In the genomic region with DNA sequence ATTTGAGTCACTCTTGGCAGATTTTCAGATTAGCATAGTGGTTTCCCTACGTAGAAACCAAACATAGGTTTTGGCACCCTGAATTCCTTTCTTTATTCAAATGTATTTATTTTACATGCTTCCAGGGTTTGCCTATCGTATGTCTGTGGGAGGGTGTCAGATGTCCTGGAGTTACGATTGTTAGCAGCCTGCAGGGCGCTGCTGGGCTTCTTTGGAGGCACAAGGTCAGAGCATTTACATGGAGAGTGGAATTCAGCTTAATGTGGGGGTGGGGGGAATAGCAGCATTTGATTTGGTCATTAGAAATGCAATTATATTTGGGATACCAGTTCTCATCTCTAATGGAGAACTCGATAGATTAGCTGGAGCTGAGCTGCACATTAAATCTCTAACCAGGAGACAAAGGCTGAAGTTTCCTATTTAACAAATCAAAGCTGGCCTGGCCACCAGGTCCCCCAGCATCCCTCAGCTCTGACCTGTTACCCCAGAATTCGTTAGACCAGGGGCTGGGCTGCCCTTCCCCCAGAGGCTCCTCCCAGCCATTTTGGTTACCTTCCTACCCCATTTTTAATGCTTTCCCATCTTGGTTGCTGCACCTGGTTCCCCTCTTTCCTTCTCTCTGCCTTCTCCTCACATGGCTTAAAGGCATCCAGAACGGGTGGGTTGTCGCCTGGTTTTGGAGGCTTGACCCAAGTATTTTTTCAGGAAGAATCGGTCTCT, we compare ENCODE assay signal across 24 mouse cellular contexts. TPM values are rescaled to one million over a fixed set of nuclear protein-coding genes. Genes with fewer than 3 reads are reported as not detected.
DNase-seq lines count a peak whose midpoint lies in the region; ATAC-seq and TF ChIP-seq lines count a peak whose summit lies in the region.
"Had no signal": no experiment of that assay in that cellular context is flagged by ENCODE, and none has a peak within 500 bp of the region (broad histone marks: within the 10 kb centered on the region; RNA-seq: fewer than 3 reads in every experiment).

No protein-coding gene starts in this region.

- H3K9ac ChIP-seq in embryonic facial prominence, embryonic 11.5 days (replicated peaks; ENCODE audit: low read length): no peak overlapping the region
- no peak overlapping the region for H3K9ac ChIP-seq in kidney, postnatal 0 days (ENCODE audit: low read depth, low read length)
- no peak overlapping the region for H3K9ac ChIP-seq in embryonic facial prominence, embryonic 12.5 days
- H3K9ac ChIP-seq: embryonic facial prominence, embryonic 15.5 days; forebrain, embryonic 15.5 days; hindbrain, embryonic 12.5 days had no signal

- WGBS in embryonic facial prominence, embryonic 11.5 days: 25% methylated on average over 9 of the region's 9 CpGs
- WGBS in embryonic facial prominence, embryonic 10.5 days: 32% methylated on average over 9 of the region's 9 CpGs
- WGBS in kidney, postnatal 0 days: 29% methylated on average over 9 of the region's 9 CpGs
- 26% methylated on average over 9 of the region's 9 CpGs for WGBS in embryonic facial prominence, embryonic 12.5 days

- no peak for ATAC-seq in embryonic facial prominence, embryonic 11.5 days (replicated peaks; ENCODE audit: insufficient number of reproducible peaks, low FRiP score, low TSS enrichment, low read depth)
- no peak for ATAC-seq in kidney, postnatal 0 days (replicated peaks; ENCODE audit: low FRiP score, low read depth)
- no peak for ATAC-seq in embryonic facial prominence, embryonic 12.5 days (ENCODE audit: insufficient number of reproducible peaks, insufficient read depth, low FRiP score, low TSS enrichment)
- ATAC-seq: activated CD4-positive, CD25-positive, alpha-beta regulatory T cell, adult 4 months; CD4-positive, CD25-positive, alpha-beta regulatory T cell, adult 4 months; forebrain, embryonic 15.5 days; hindbrain, postnatal 0 days had no signal

- H3K27ac ChIP-seq in embryonic facial prominence, embryonic 11.5 days (replicated peaks; ENCODE audit: low read depth, low read length): no peak overlapping the region
- H3K27ac ChIP-seq in embryonic facial prominence, embryonic 10.5 days (replicated peaks): no peak overlapping the region
- H3K27ac ChIP-seq in kidney, postnatal 0 days: no peak overlapping the region
- 0 out of 2 replicates have a peak overlapping the region, but pooled peaks have one; percentile 23 for H3K27ac ChIP-seq in embryonic facial prominence, embryonic 12.5 days
- H3K27ac ChIP-seq in gastrocnemius, adult 2 months: no peak overlapping the region
- H3K27ac ChIP-seq: embryonic facial prominence, embryonic 15.5 days; forebrain, embryonic 15.5 days; heart, adult 2 months; hindbrain, embryonic 12.5 days; hindbrain, postnatal 0 days had no signal

- peak; percentile 15 for DNase-seq in embryonic facial prominence, embryonic 11.5 days (ENCODE audit: low spot score)
- DNase-seq in embryonic facial prominence, embryonic 10.5 days (ENCODE audit: low spot score): no peak
- peak; percentile 64 for DNase-seq in kidney, postnatal 0 days (ENCODE audit: low spot score)
- no peak for DNase-seq in kidney, postnatal 4 days
- peak; percentile 76 for DNase-seq in ES-CJ7 (ENCODE audit: low read depth, low spot score)
- DNase-seq in gastrocnemius, adult 2 months: no peak
- DNase-seq in thymus, postnatal 14 days: no peak
- DNase-seq: adrenal gland, postnatal 14 days; B cell, adult 2 months; cerebellum, adult 11-12 months; cerebellum, adult 9-10 months; cerebellum, postnatal 25 days; gastrocnemius, postnatal 10 days; heart, adult 2 months; heart, postnatal 10 days; heart, postnatal 4 days had no signal

- H3K36me3 ChIP-seq in embryonic facial prominence, embryonic 11.5 days (replicated peaks; ENCODE audit: control insufficient read depth, insufficient read depth, low read depth, low read length): peaks cover 2% of the 10 kb centered on the region; the same call in 1 of the 2 replicates
- peaks cover 14% of the 10 kb centered on the region for H3K36me3 ChIP-seq in embryonic facial prominence, embryonic 10.5 days (replicated peaks)
- no peaks in the 10 kb centered on the region for H3K36me3 ChIP-seq in kidney, postnatal 0 days (ENCODE audit: insufficient read depth, low read length)
- no peaks in the 10 kb centered on the region for H3K36me3 ChIP-seq in embryonic facial prominence, embryonic 12.5 days
- H3K36me3 ChIP-seq: embryonic facial prominence, embryonic 15.5 days; forebrain, embryonic 15.5 days; hindbrain, embryonic 12.5 days had no signal

- no peak for TF ChIP-seq CTCF in kidney, postnatal 0 days (IDR thresholded peaks at IDR 0.05; ENCODE audit: low read depth)
- TF ChIP-seq CTCF in gastrocnemius, adult 2 months (IDR thresholded peaks at IDR 0.05): no peak

- intact Hi-C loops in gastrocnemius, adult 2 months (cut with DNase I): loop anchor here (5.0 kb wide), 1 partner anchor 35 kb away; no protein-coding TSS in a partner anchor

- H3K4me2 ChIP-seq in embryonic facial prominence, embryonic 11.5 days (ENCODE audit: low read depth, low read length): no peak overlapping the region
- no peak overlapping the region for H3K4me2 ChIP-seq in kidney, postnatal 0 days (ENCODE audit: low read length)
- no peak overlapping the region for H3K4me2 ChIP-seq in embryonic facial prominence, embryonic 12.5 days (replicated peaks)
- H3K4me2 ChIP-seq: embryonic facial prominence, embryonic 15.5 days; forebrain, embryonic 15.5 days; hindbrain, embryonic 12.5 days had no signal

- H3K9me3 ChIP-seq in embryonic facial prominence, embryonic 11.5 days (replicated peaks; ENCODE audit: control insufficient read depth, low read length): no peaks in the 10 kb centered on the region
- no peaks in the 10 kb centered on the region for H3K9me3 ChIP-seq in embryonic facial prominence, embryonic 10.5 days
- H3K9me3 ChIP-seq in kidney, postnatal 0 days (replicated peaks; ENCODE audit: low read length): no peaks in the 10 kb centered on the region
- no peaks in the 10 kb centered on the region for H3K9me3 ChIP-seq in embryonic facial prominence, embryonic 12.5 days
- H3K9me3 ChIP-seq: embryonic facial prominence, embryonic 15.5 days; forebrain, embryonic 15.5 days; G1E; hindbrain, embryonic 12.5 days had no signal

- H3K27me3 ChIP-seq in embryonic facial prominence, embryonic 11.5 days (ENCODE audit: control insufficient read depth, insufficient read depth, low read length): no peaks in the 10 kb centered on the region
- H3K27me3 ChIP-seq in embryonic facial prominence, embryonic 10.5 days (replicated peaks; ENCODE audit: low read depth, poor library complexity, severe bottlenecking): no peaks in the 10 kb centered on the region
- H3K27me3 ChIP-seq in kidney, postnatal 0 days (ENCODE audit: insufficient read depth, low read length): no peaks in the 10 kb centered on the region
- 0 out of 2 replicates have a peak, but pooled peaks cover 2% of the 10 kb centered on the region for H3K27me3 ChIP-seq in embryonic facial prominence, embryonic 12.5 days
- H3K27me3 ChIP-seq: embryonic facial prominence, embryonic 15.5 days; forebrain, embryonic 15.5 days; hindbrain, embryonic 12.5 days had no signal

- no peak overlapping the region for H3K4me3 ChIP-seq in embryonic facial prominence, embryonic 11.5 days (ENCODE audit: low read depth, low read length)
- no peak overlapping the region for H3K4me3 ChIP-seq in embryonic facial prominence, embryonic 10.5 days
- no peak overlapping the region for H3K4me3 ChIP-seq in kidney, postnatal 0 days (replicated peaks; ENCODE audit: low read depth, low read length)
- no peak overlapping the region for H3K4me3 ChIP-seq in embryonic facial prominence, embryonic 12.5 days
- H3K4me3 ChIP-seq in gastrocnemius, adult 2 months: no peak overlapping the region
- H3K4me3 ChIP-seq: embryonic facial prominence, embryonic 15.5 days; forebrain, embryonic 15.5 days; heart, adult 2 months; hindbrain, embryonic 12.5 days had no signal

- H3K4me1 ChIP-seq in embryonic facial prominence, embryonic 11.5 days (ENCODE audit: control insufficient read depth, insufficient read depth, low read length): no peaks in the 10 kb centered on the region
- peaks cover 30% of the 10 kb centered on the region for H3K4me1 ChIP-seq in embryonic facial prominence, embryonic 10.5 days
- peaks cover 12% of the 10 kb centered on the region for H3K4me1 ChIP-seq in kidney, postnatal 0 days (replicated peaks; ENCODE audit: insufficient read depth, low read length)
- H3K4me1 ChIP-seq in embryonic facial prominence, embryonic 12.5 days: peaks cover 17% of the 10 kb centered on the region

RNA-seq across cellular contexts. Expression of a gene that starts 2.0 kb away (rescaled TPM):
- 160 and 179 TPM in 2 replicates for polyA plus RNA-seq in embryonic facial prominence, embryonic 11.5 days (2014; fragmentation: Nextera tagmentation; extraction: Ambion mirVana)
- 201 and 213 TPM in 2 replicates for polyA plus RNA-seq in embryonic facial prominence, embryonic 10.5 days (2016; fragmentation: Nextera tagmentation; extraction: Ambion mirVana)
- 101 and 106 TPM in 2 replicates for polyA plus RNA-seq in kidney, postnatal 0 days (2015; fragmentation: Nextera tagmentation; extraction: Ambion mirVana)
- 160 and 169 TPM in 2 replicates for polyA plus RNA-seq in embryonic facial prominence, embryonic 12.5 days (2016; fragmentation: Nextera tagmentation; extraction: Ambion mirVana)
- total RNA-seq in gastrocnemius, adult 2 months (2021): 10 to 100 TPM; 35.0 to 42.0 TPM

RNA-seq across cellular contexts. Expression of a gene that starts 9.5 kb away (rescaled TPM):
- polyA plus RNA-seq in embryonic facial prominence, embryonic 11.5 days (2014; fragmentation: Nextera tagmentation; extraction: Ambion mirVana): 9.8 and 10.4 TPM in 2 replicates
- polyA plus RNA-seq in embryonic facial prominence, embryonic 10.5 days (2016; fragmentation: Nextera tagmentation; extraction: Ambion mirVana): 22.4 and 25.5 TPM in 2 replicates
- 17.6 and 19.8 TPM in 2 replicates for polyA plus RNA-seq in kidney, postnatal 0 days (2015; fragmentation: Nextera tagmentation; extraction: Ambion mirVana)
- 27.6 and 28.5 TPM in 2 replicates for polyA plus RNA-seq in embryonic facial prominence, embryonic 12.5 days (2016; fragmentation: Nextera tagmentation; extraction: Ambion mirVana)
- 10 to 100 TPM; 11.1 to 13.6 TPM for total RNA-seq in gastrocnemius, adult 2 months (2021)

RNA-seq across cellular contexts. Expression of a gene that starts 42.9 kb away (rescaled TPM):
- polyA plus RNA-seq in embryonic facial prominence, embryonic 11.5 days (2014; fragmentation: Nextera tagmentation; extraction: Ambion mirVana): 30.3 and 32.5 TPM in 2 replicates
- 65.4 and 69.9 TPM in 2 replicates for polyA plus RNA-seq in embryonic facial prominence, embryonic 10.5 days (2016; fragmentation: Nextera tagmentation; extraction: Ambion mirVana)
- 77.3 and 88.0 TPM in 2 replicates for polyA plus RNA-seq in kidney, postnatal 0 days (2015; fragmentation: Nextera tagmentation; extraction: Ambion mirVana)
- polyA plus RNA-seq in embryonic facial prominence, embryonic 12.5 days (2016; fragmentation: Nextera tagmentation; extraction: Ambion mirVana): 72.6 and 75.8 TPM in 2 replicates
- total RNA-seq in gastrocnemius, adult 2 months (2021): 100 to 1,000 TPM; 395 to 484 TPM

Comparison
In these comparisons a context has a peak if more than half of its experiments do, and no peak if none do; other contexts are left out.
1. DNase-seq: peak in embryonic facial prominence, embryonic 11.5 days (single experiment), kidney, postnatal 0 days (single experiment) and ES-CJ7 (single experiment); none in embryonic facial prominence, embryonic 10.5 days (single experiment), kidney, postnatal 4 days (0 of 2), gastrocnemius, adult 2 months (single experiment) and thymus, postnatal 14 days (single experiment).